Mouse (Mus musculus): ENCODE results near the gene A2m. TPM values are rescaled to one million over a fixed set of nuclear protein-coding genes. Genes with fewer than 3 reads are reported as not detected.

The A2m gene
- polyA plus RNA-seq (2015; fragmentation: Nextera tagmentation; extraction: Ambion mirVana) = 5.1 and 5.7 TPM in 2 replicates

GRCm38 (mm10) chr6:121635076-121635475 lies at the start of gene A2m:
TSS of gene A2m (plus strand) at chr6:121635376.
- H3K27me3 ChIP-seq = no peaks in the 10 kb centered on the region
- 0 out of 2 replicates have a peak, but pooled peaks cover 5% of the 10 kb centered on the region for H3K4me1 ChIP-seq
- no peak within 1 kb of the TSS for H3K27ac ChIP-seq
- no peak within 1 kb of the TSS for H3K9ac ChIP-seq
- H3K9me3 ChIP-seq = no peaks in the 10 kb centered on the region
- peak within 1 kb of the TSS; percentile 53 for H3K4me2 ChIP-seq (replicated peaks)
- H3K4me3 ChIP-seq = peak within 1 kb of the TSS; percentile 20
- H3K36me3 ChIP-seq = no peaks in the 10 kb centered on the region
- ATAC-seq (ENCODE audit: low FRiP score, low read depth) = no peak
- WGBS = 88% methylated on average over 8 of the region's 8 CpGs

- H3K4me3 ChIP-seq = no peak overlapping the region
- no peaks in the 10 kb centered on the region for H3K27me3 ChIP-seq
- no peak for ATAC-seq (ENCODE audit: low FRiP score, low read depth)
- no peak overlapping the region for H3K4me2 ChIP-seq (replicated peaks)
- no peak overlapping the region for H3K27ac ChIP-seq
- no peaks in the 10 kb centered on the region for H3K36me3 ChIP-seq
- H3K9me3 ChIP-seq = no peaks in the 10 kb centered on the region
- no peak overlapping the region for H3K9ac ChIP-seq
- no peaks in the 10 kb centered on the region for H3K4me1 ChIP-seq
- WGBS = 39% methylated on average over 1 of the region's 1 CpGs
Measured at GRCm38 (mm10) chr6:121590131-121590530, 45.0 kb upstream of the A2m start.

- ATAC-seq (ENCODE audit: low FRiP score, low read depth) = no peak
- H3K27ac ChIP-seq = no peak overlapping the region
- WGBS = 74% methylated on average over 1 of the region's 1 CpGs
- H3K4me1 ChIP-seq = no peaks in the 10 kb centered on the region
- H3K9me3 ChIP-seq = no peaks in the 10 kb centered on the region
- H3K27me3 ChIP-seq = no peaks in the 10 kb centered on the region
- no peak overlapping the region for H3K4me2 ChIP-seq (replicated peaks)
- no peak overlapping the region for H3K9ac ChIP-seq
- no peaks in the 10 kb centered on the region for H3K36me3 ChIP-seq
- H3K4me3 ChIP-seq = no peak overlapping the region
Measured at GRCm38 (mm10) chr6:121600927-121601326, 34.2 kb upstream of the A2m start.

- no peak overlapping the region; the same call in 1 of the 2 replicates for H3K27ac ChIP-seq
- H3K4me2 ChIP-seq (replicated peaks) = no peak overlapping the region
- H3K9ac ChIP-seq = no peak overlapping the region
- H3K4me1 ChIP-seq = 0 out of 2 replicates have a peak, but pooled peaks cover 5% of the 10 kb centered on the region
- H3K36me3 ChIP-seq = no peaks in the 10 kb centered on the region
- H3K4me3 ChIP-seq = no peak overlapping the region
- ATAC-seq (ENCODE audit: low FRiP score, low read depth) = peak; percentile 40; the same call in 1 of the 2 replicates
- no peaks in the 10 kb centered on the region for H3K27me3 ChIP-seq
- no peaks in the 10 kb centered on the region for H3K9me3 ChIP-seq
Measured at GRCm38 (mm10) chr6:121607861-121608260, 27.3 kb upstream of the A2m start.

GRCm38 (mm10) chr6:121611796-121612195 lies 23.4 kb upstream of the A2m start:
- no peak overlapping the region for H3K4me2 ChIP-seq (replicated peaks)
- H3K4me3 ChIP-seq = no peak overlapping the region
- 48% methylated on average over 3 of the region's 3 CpGs for WGBS
- 0 out of 2 replicates have a peak, but pooled peaks cover 5% of the 10 kb centered on the region for H3K4me1 ChIP-seq
- no peak overlapping the region for H3K27ac ChIP-seq
- ATAC-seq (ENCODE audit: low FRiP score, low read depth) = no peak
- H3K9ac ChIP-seq = no peak overlapping the region
- no peaks in the 10 kb centered on the region for H3K27me3 ChIP-seq
- no peaks in the 10 kb centered on the region for H3K9me3 ChIP-seq
- no peaks in the 10 kb centered on the region for H3K36me3 ChIP-seq

GRCm38 (mm10) chr6:121617476-121617875 lies 17.7 kb upstream of the A2m start:
- H3K27ac ChIP-seq = no peak overlapping the region
- H3K27me3 ChIP-seq = no peaks in the 10 kb centered on the region
- ATAC-seq (ENCODE audit: low FRiP score, low read depth) = no peak
- 16% methylated on average over 3 of the region's 3 CpGs for WGBS
- H3K4me1 ChIP-seq = peaks cover 5% of the 10 kb centered on the region; the same call in 1 of the 2 replicates
- H3K4me3 ChIP-seq = no peak overlapping the region
- no peaks in the 10 kb centered on the region for H3K9me3 ChIP-seq
- no peaks in the 10 kb centered on the region for H3K36me3 ChIP-seq
- H3K4me2 ChIP-seq (replicated peaks) = no peak overlapping the region
- no peak overlapping the region for H3K9ac ChIP-seq

GRCm38 (mm10) chr6:121622525-121622924 lies 12.7 kb upstream of the A2m start:
- Histone ChIP-seq H3K4me3 (no peak overlapping the region), H3K36me3 (no peaks in the 10 kb centered on the region), H3K27ac (no peak overlapping the region), H3K4me2 (replicated peaks) (no peak overlapping the region), H3K9ac (no peak overlapping the region), H3K27me3 (no peaks in the 10 kb centered on the region), H3K4me1 (peaks cover under 1% of the 10 kb centered on the region; the same call in 1 of the 2 replicates), H3K9me3 (no peaks in the 10 kb centered on the region)
- no peak for ATAC-seq (ENCODE audit: low FRiP score, low read depth)
- 77% methylated on average over 2 of the region's 2 CpGs for WGBS

GRCm38 (mm10) chr6:121634520-121634919 lies 656 bp upstream of the A2m start:
- no peak overlapping the region for H3K9ac ChIP-seq
- 0 out of 2 replicates have a peak, but pooled peaks cover 5% of the 10 kb centered on the region for H3K4me1 ChIP-seq
- H3K27ac ChIP-seq = no peak overlapping the region
- no peaks in the 10 kb centered on the region for H3K9me3 ChIP-seq
- 69% methylated on average over 13 of the region's 13 CpGs for WGBS
- no peaks in the 10 kb centered on the region for H3K27me3 ChIP-seq
- no peak overlapping the region for H3K4me3 ChIP-seq
- no peak overlapping the region for H3K4me2 ChIP-seq (replicated peaks)
- ATAC-seq (ENCODE audit: low FRiP score, low read depth) = no peak
- H3K36me3 ChIP-seq = no peaks in the 10 kb centered on the region

- Histone ChIP-seq H3K9me3 (no peaks in the 10 kb centered on the region), H3K4me1 (0 out of 2 replicates have a peak, but pooled peaks cover 5% of the 10 kb centered on the region), H3K27ac (no peak overlapping the region), H3K27me3 (no peaks in the 10 kb centered on the region), H3K4me2 (replicated peaks) (peak overlapping the region; percentile 53), H3K9ac (no peak overlapping the region), H3K4me3 (peak overlapping the region; percentile 20), H3K36me3 (no peaks in the 10 kb centered on the region)
- 4% methylated on average over 12 of the region's 12 CpGs for WGBS
- ATAC-seq (ENCODE audit: low FRiP score, low read depth) = peak; percentile 44; the same call in 1 of the 2 replicates
Measured at GRCm38 (mm10) chr6:121635878-121636371, 749 bp downstream of the A2m start.

GRCm38 (mm10) chr6:121648499-121648898 lies 13.3 kb downstream of the A2m start:
- Histone ChIP-seq H3K27ac (no peak overlapping the region), H3K9me3 (no peaks in the 10 kb centered on the region), H3K9ac (no peak overlapping the region), H3K27me3 (no peaks in the 10 kb centered on the region), H3K4me3 (no peak overlapping the region), H3K4me1 (no peaks in the 10 kb centered on the region), H3K36me3 (no peaks in the 10 kb centered on the region), H3K4me2 (replicated peaks) (no peak overlapping the region)
- 82% methylated on average over 11 of the region's 11 CpGs for WGBS
- no peak for ATAC-seq (ENCODE audit: low FRiP score, low read depth)

Other genes with a start within 250 kb of the A2m start
- 0.11 and 0.20 TPM in 2 replicates for gene Iqsec3, start 161.7 kb upstream of the A2m start, polyA plus RNA-seq (2015; fragmentation: Nextera tagmentation; extraction: Ambion mirVana)
- not detected in 2 replicates for gene Gm7298, start 97.6 kb downstream of the A2m start, polyA plus RNA-seq (2015; fragmentation: Nextera tagmentation; extraction: Ambion mirVana)
- not detected in 2 replicates for gene Mug1, start 203.2 kb downstream of the A2m start, polyA plus RNA-seq (2015; fragmentation: Nextera tagmentation; extraction: Ambion mirVana)

Data from limb, embryonic 13.5 days (tissue).